ENCODE assay signal across 8 mouse cellular contexts in the genomic region with DNA sequence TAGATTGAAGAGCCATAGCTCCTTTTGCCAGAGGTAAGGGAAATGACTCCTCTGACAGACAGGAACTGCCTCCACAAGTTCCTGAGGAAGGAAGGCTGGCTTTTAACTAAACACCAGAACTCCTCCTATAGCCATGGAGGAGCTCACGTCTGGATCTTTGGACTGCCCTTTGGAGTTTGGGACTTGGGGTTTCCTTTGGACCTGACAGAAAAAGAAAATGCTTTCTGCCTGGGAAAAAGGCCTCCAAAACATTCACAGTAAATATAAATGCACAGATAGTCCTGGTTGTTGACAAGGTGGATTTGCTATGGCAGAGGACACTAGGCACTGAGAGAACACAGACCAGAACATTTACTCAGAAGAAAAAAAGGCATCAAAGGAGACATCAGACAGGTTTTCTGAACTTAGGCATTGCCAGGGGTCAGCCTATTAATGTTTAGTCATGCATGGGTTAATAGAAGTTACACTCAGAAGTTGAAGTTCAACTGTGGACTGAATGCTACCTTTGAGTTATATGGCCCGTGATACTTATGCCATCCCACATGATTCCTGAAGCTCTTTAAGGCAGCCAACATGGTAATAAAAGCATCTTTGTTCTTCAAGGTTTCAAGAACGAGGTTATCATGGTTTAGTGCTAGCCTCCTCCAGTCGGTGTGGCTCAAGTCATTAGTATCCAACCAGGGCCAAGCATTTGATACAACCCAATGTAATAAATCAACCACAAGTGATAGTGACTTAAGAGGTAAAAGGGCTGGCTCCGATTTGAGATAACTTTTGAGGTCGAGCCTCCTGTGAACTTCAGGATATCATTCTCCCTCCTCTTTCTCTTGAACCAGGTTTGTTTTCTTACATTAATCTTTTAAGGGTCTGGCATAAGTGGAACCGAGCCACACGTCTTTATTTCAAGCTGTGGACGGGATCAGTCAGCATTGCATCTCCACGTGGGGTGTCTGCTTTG. TPM values are rescaled to one million over a fixed set of nuclear protein-coding genes. Genes with fewer than 3 reads are reported as not detected.
DNase-seq lines count a peak whose midpoint lies in the region; ATAC-seq and TF ChIP-seq lines count a peak whose summit lies in the region.

No protein-coding gene starts in this region.

- peaks cover 3% of the 10 kb centered on the region; the same call in 1 of the 2 replicates for H3K4me1 ChIP-seq in spleen, adult 2 months (ENCODE audit: control insufficient read depth, insufficient read depth, insufficient read length)
- H3K4me1 ChIP-seq in forebrain, embryonic 14.5 days (ENCODE audit: control insufficient read depth, insufficient read depth, low read length): peaks cover 10% of the 10 kb centered on the region; the same call in 1 of the 2 replicates
- peaks cover 9% of the 10 kb centered on the region; the same call in 1 of the 2 replicates for H3K4me1 ChIP-seq in limb, embryonic 10.5 days
- H3K4me1 ChIP-seq in olfactory bulb, adult 2 months (ENCODE audit: control insufficient read depth, insufficient read depth, low read length): no peaks in the 10 kb centered on the region

- H3K9ac ChIP-seq in forebrain, embryonic 14.5 days (ENCODE audit: low read length): peak overlapping the region; percentile 72

- H3K9me3 ChIP-seq in forebrain, embryonic 14.5 days (replicated peaks; ENCODE audit: control insufficient read depth, low read length): no peaks in the 10 kb centered on the region
- no peaks in the 10 kb centered on the region for H3K9me3 ChIP-seq in limb, embryonic 10.5 days (replicated peaks)

- H3K27me3 ChIP-seq in spleen, adult 2 months (ENCODE audit: control insufficient read depth, insufficient read depth, low read length): no peaks in the 10 kb centered on the region
- H3K27me3 ChIP-seq in forebrain, embryonic 14.5 days (replicated peaks; ENCODE audit: control insufficient read depth, insufficient read depth, low read length): no peaks in the 10 kb centered on the region
- H3K27me3 ChIP-seq in limb, embryonic 10.5 days (ENCODE audit: low read depth, poor library complexity, severe bottlenecking): no peaks in the 10 kb centered on the region

- no peak for DNase-seq in spleen, adult 2 months (ENCODE audit: low read depth in 1 of 2, low spot score in 2 of 2)
- no peak for DNase-seq in spleen, adult 12 weeks (ENCODE audit: low spot score)
- no peak for DNase-seq in forebrain, embryonic 14.5 days (ENCODE audit: low spot score)
- no peak for DNase-seq in limb, embryonic 10.5 days (ENCODE audit: low spot score)
- no peak for DNase-seq in cerebellum, adult 11 months
- no peak for DNase-seq in layer of hippocampus, adult 11-12 months (ENCODE audit: low spot score)
- no peak for DNase-seq in gastrocnemius, postnatal 36 days

- H3K27ac ChIP-seq in spleen, adult 2 months (ENCODE audit: insufficient read depth, low read length): peak overlapping the region; percentile 93
- H3K27ac ChIP-seq in forebrain, embryonic 14.5 days (ENCODE audit: low read depth, low read length): no peak overlapping the region
- peak overlapping the region; percentile 80; the same call in 1 of the 2 replicates for H3K27ac ChIP-seq in limb, embryonic 10.5 days
- H3K27ac ChIP-seq in olfactory bulb, adult 2 months (ENCODE audit: insufficient read depth, low read depth, low read length): no peak overlapping the region

- no peak for TF ChIP-seq POLR2A in spleen, adult 2 months (IDR thresholded peaks at IDR 0.05; ENCODE audit: low read depth, low read length)
- no peak for TF ChIP-seq POLR2A in olfactory bulb, adult 2 months (IDR thresholded peaks at IDR 0.05; ENCODE audit: insufficient read depth, low read depth, low read length)

- H3K4me2 ChIP-seq in forebrain, embryonic 14.5 days (ENCODE audit: low read length): peak overlapping the region; percentile 80

- TF ChIP-seq CTCF in spleen, adult 2 months (IDR thresholded peaks at IDR 0.05; ENCODE audit: extremely low read depth, insufficient read depth, insufficient read length, insufficient replicate concordance): no peak
- no peak for TF ChIP-seq CTCF in olfactory bulb, adult 2 months (IDR thresholded peaks at IDR 0.05; ENCODE audit: insufficient read depth, low read depth, low read length)

- peaks cover 5% of the 10 kb centered on the region for H3K36me3 ChIP-seq in spleen, adult 2 months (ENCODE audit: control insufficient read depth, insufficient read depth, low read length)
- H3K36me3 ChIP-seq in forebrain, embryonic 14.5 days (ENCODE audit: control insufficient read depth, insufficient read depth, low read length): no peaks in the 10 kb centered on the region
- H3K36me3 ChIP-seq in limb, embryonic 10.5 days: no peaks in the 10 kb centered on the region

- WGBS in spleen, adult 2 months: 10% methylated on average over 10 of the region's 10 CpGs
- 20% methylated on average over 10 of the region's 10 CpGs for WGBS in forebrain, embryonic 14.5 days
- WGBS in limb, embryonic 10.5 days: 24% methylated on average over 10 of the region's 10 CpGs
- WGBS in olfactory bulb, adult 2 months: 16% methylated on average over 10 of the region's 10 CpGs

- H3K4me3 ChIP-seq in spleen, adult 2 months (ENCODE audit: extremely low read depth, insufficient read depth, insufficient read length): peak overlapping the region; percentile 94
- H3K4me3 ChIP-seq in forebrain, embryonic 14.5 days (ENCODE audit: low read depth, low read length): peak overlapping the region; percentile 69
- peak overlapping the region; percentile 82 for H3K4me3 ChIP-seq in limb, embryonic 10.5 days
- H3K4me3 ChIP-seq in olfactory bulb, adult 2 months (ENCODE audit: insufficient read depth, low read depth, low read length): peak overlapping the region; percentile 68

- no peak for ATAC-seq in forebrain, embryonic 14.5 days

- intact Hi-C loops in gastrocnemius, postnatal 36 days (cut with DNase I): loop anchor here (5.0 kb wide), 1 partner anchor 163 kb away; no protein-coding TSS in a partner anchor

RNA-seq across cellular contexts. Expression of gene Hps3, which starts 1.1 kb away (rescaled TPM):
- polyA plus RNA-seq in spleen, adult 2 months (2012; rRNA removed): 58.4 and 97.2 TPM in 2 replicates
- 9.3 and 12.8 TPM in 2 replicates for polyA plus RNA-seq in forebrain, embryonic 14.5 days (2014; fragmentation: Nextera tagmentation; extraction: Ambion mirVana)
- polyA plus RNA-seq in limb, embryonic 10.5 days (2016; fragmentation: Nextera tagmentation; extraction: Ambion mirVana): 6.0 and 7.9 TPM in 2 replicates
- not detected in 2 replicates for polyA plus RNA-seq in olfactory bulb, adult 2 months (2012; ENCODE audit: insufficient read depth, insufficient read length, low replicate concordance, missing spikeins)
- total RNA-seq in gastrocnemius, postnatal 36 days (2021): 1 to 10 TPM; 3.0 to 3.6 TPM

RNA-seq across cellular contexts. Expression of gene Hltf, which starts 23.6 kb away (rescaled TPM):
- 3.9 and 4.1 TPM in 2 replicates for polyA plus RNA-seq in spleen, adult 2 months (2012; rRNA removed)
- polyA plus RNA-seq in forebrain, embryonic 14.5 days (2014; fragmentation: Nextera tagmentation; extraction: Ambion mirVana): 27.6 and 34.4 TPM in 2 replicates
- 14.1 and 18.9 TPM in 2 replicates for polyA plus RNA-seq in limb, embryonic 10.5 days (2016; fragmentation: Nextera tagmentation; extraction: Ambion mirVana)
- polyA plus RNA-seq in olfactory bulb, adult 2 months (2012; ENCODE audit: insufficient read depth, insufficient read length, low replicate concordance, missing spikeins): not detected in 2 replicates
- 1 to 10 TPM; 2.5 to 2.9 TPM for total RNA-seq in gastrocnemius, postnatal 36 days (2021)

Comparison
In these comparisons a context has a peak if more than half of its experiments do, and no peak if none do; other contexts are left out.
1. H3K27ac ChIP-seq: peak in spleen, adult 2 months (single experiment) and limb, embryonic 10.5 days (single experiment); none in forebrain, embryonic 14.5 days (single experiment) and olfactory bulb, adult 2 months (single experiment).
2. Peak in every context shown above with its lines, with median percentiles within 50 percentile points of each other: H3K4me3 ChIP-seq.